9 mouse cellular contexts compared by ENCODE assay signal in the genomic region with DNA sequence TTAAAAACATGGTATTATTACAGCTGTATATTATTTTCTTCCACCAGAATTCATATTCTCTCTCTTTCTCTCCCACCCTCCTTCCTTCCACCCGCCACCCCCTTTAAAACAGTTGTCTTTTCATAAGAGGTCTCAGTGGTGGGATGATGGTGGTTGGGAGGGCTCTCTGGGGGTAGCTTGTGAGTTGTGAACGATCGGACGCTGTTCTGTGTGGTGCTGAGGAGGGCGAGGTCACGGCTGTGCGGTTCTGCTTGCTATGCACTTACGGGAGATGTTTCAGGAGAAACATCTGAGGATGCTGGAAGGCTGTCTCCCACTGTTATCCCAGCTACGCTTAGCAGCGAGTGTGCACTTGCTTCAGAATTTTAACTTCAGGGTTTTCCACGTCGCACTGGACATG.
DNase-seq lines count a peak whose midpoint lies in the region; ATAC-seq lines count a peak whose summit lies in the region.
"Had no signal": no experiment of that assay in that cellular context is flagged by ENCODE, and none has a peak within 500 bp of the region (broad histone marks: within the 10 kb centered on the region; RNA-seq: fewer than 3 reads in every experiment).

No protein-coding gene starts in this region.

- no peaks in the 10 kb centered on the region for H3K9me3 ChIP-seq in megakaryocyte, embryonic 14.5 days
- no peaks in the 10 kb centered on the region for H3K9me3 ChIP-seq in limb, embryonic 11.5 days (ENCODE audit: control insufficient read depth, low read length)

- H3K4me2 ChIP-seq in limb, embryonic 11.5 days (ENCODE audit: low read depth, severe bottlenecking) = peak overlapping the region; percentile 49; the same call in 1 of the 2 replicates

- WGBS in limb, embryonic 11.5 days = 53% methylated on average over 12 of the region's 12 CpGs

- H3K36me3 ChIP-seq in megakaryocyte, embryonic 14.5 days (replicated peaks; ENCODE audit: low read length) = no peaks in the 10 kb centered on the region
- no peaks in the 10 kb centered on the region for H3K36me3 ChIP-seq in limb, embryonic 11.5 days (ENCODE audit: control insufficient read depth, insufficient read depth, low read length)

- H3K27ac ChIP-seq in limb, embryonic 11.5 days (replicated peaks; ENCODE audit: low read depth, low read length) = peak overlapping the region; percentile 30; the same call in 1 of the 2 replicates

- DNase-seq in embryo, embryonic 10.5 days (ENCODE audit: low spot score) = peak; percentile 35
- no peak for DNase-seq in embryo, embryonic 10 days (ENCODE audit: low spot score)
- no peak for DNase-seq in limb, embryonic 11.5 days (ENCODE audit: low spot score)
- DNase-seq in thymus, postnatal 0 days (ENCODE audit: low spot score) = no peak
- no peak for DNase-seq in layer of hippocampus, adult 11-12 months (ENCODE audit: low spot score)
- DNase-seq in adrenal gland, adult 2 months = no peak

- no peak for ATAC-seq in megakaryocyte, adult 5-6 weeks (ENCODE audit: poor library complexity, severe bottlenecking)
- peak; percentile 40; the same call in 1 of the 2 replicates for ATAC-seq in limb, embryonic 11.5 days (ENCODE audit: insufficient number of reproducible peaks, low FRiP score, low TSS enrichment, low read depth)
- ATAC-seq: CD4-positive, CD25-positive, alpha-beta regulatory T cell, adult 4 months had no signal

- H3K27me3 ChIP-seq in megakaryocyte, embryonic 14.5 days (replicated peaks) = peaks cover 21% of the 10 kb centered on the region
- H3K27me3 ChIP-seq in limb, embryonic 11.5 days (ENCODE audit: control insufficient read depth, insufficient read depth, low read length) = no peaks in the 10 kb centered on the region

- peaks cover 28% of the 10 kb centered on the region for H3K4me1 ChIP-seq in megakaryocyte, embryonic 14.5 days
- H3K4me1 ChIP-seq in limb, embryonic 11.5 days (ENCODE audit: control insufficient read depth, insufficient read depth, low read length) = peaks cover 27% of the 10 kb centered on the region

- H3K4me3 ChIP-seq in megakaryocyte, embryonic 14.5 days (replicated peaks) = peak overlapping the region; percentile 72
- 0 out of 2 replicates have a peak overlapping the region, but pooled peaks have one; percentile 6 for H3K4me3 ChIP-seq in limb, embryonic 11.5 days (ENCODE audit: low read depth, low read length)

- no peak overlapping the region; the same call in 1 of the 2 replicates for H3K9ac ChIP-seq in limb, embryonic 11.5 days (ENCODE audit: low read length)
